Mouse (Mus musculus) kidney, embryonic 16.5 days (tissue): ENCODE measurements around the gene Asb17. TPM values are rescaled to one million over a fixed set of nuclear protein-coding genes. Genes with fewer than 3 reads are reported as not detected.
"Not testable (repeated sequence)": the region's sequence is repeated elsewhere in the genome, so short reads cannot be mapped to it uniquely, and the experiment has no call there.

ENCODE experiments used
- ATAC-seq: fragments of 200-750 bp; cut with Nextera tagmentation; 2 replicates; pipeline ENCODE4 v1.8.0; 2017; ENCODE audit warnings: moderate TSS enrichment; ENCODE audit not compliant: low FRiP score, low TSS enrichment
- H3K27ac ChIP-seq: fragments of 300-500 bp; sonication (generic); 2 replicates; pipeline ENCODE4 v1.5.1; 2014; ENCODE audit warnings: low read length
- H3K27me3 ChIP-seq: fragments of 300-500 bp; sonication (generic); 2 replicates; pipeline ENCODE4 v1.6.1; 2014; ENCODE audit warnings: low read length, control low read depth, mixed read lengths; ENCODE audit not compliant: insufficient read depth
- H3K36me3 ChIP-seq: fragments of 300-500 bp; sonication (generic); 2 replicates; pipeline ENCODE4 v1.6.1; 2014; ENCODE audit warnings: low read length, control low read depth, mixed read lengths; ENCODE audit not compliant: insufficient read depth
- H3K4me1 ChIP-seq: fragments of 300-500 bp; sonication (generic); 2 replicates; pipeline ENCODE4 v1.6.1; 2014; ENCODE audit warnings: low read length, control low read depth, mixed read lengths; ENCODE audit not compliant: insufficient read depth
- H3K4me2 ChIP-seq: fragments of 300-500 bp; sonication (generic); replicated peaks from 2 replicates; pipeline ENCODE4 v1.6.1; 2014; ENCODE audit warnings: low read depth, low read length
- H3K4me3 ChIP-seq: fragments of 300-500 bp; sonication (generic); 2 replicates; pipeline ENCODE4 v1.5.1; 2014; ENCODE audit warnings: mild to moderate bottlenecking, low read length
- H3K9ac ChIP-seq: fragments of 300-500 bp; sonication (generic); replicated peaks from 2 replicates; pipeline ENCODE4 v1.6.1; 2014; ENCODE audit warnings: low read length
- H3K9me3 ChIP-seq: fragments of 300-500 bp; sonication (generic); 2 replicates; pipeline ENCODE4 v1.6.1; 2016; ENCODE audit warnings: low read length, control low read depth
- WGBS: fragments of 180-500 bp; shearing (Covaris S2); extraction: QIAGEN DNeasy Blood & Tissue Kit; methylation state at CpG from one replicate; pipeline ENCODE4 v1.1.7; 2014; 5-methylcytosine and 5-hydroxymethylcytosine counted together
- polyA plus RNA-seq: library from polyadenylated mRNA; unstranded; fragments of >200 nt; fragmentation: Nextera tagmentation; extraction: Ambion mirVana; gene quantifications from 2 replicates; pipeline ENCODE4 v1.2.1, GENCODE M21; 2015

Asb17 gene
- polyA plus RNA-seq, 1 experiment from 2014 or later, result 0.06 TPM

DNA sequence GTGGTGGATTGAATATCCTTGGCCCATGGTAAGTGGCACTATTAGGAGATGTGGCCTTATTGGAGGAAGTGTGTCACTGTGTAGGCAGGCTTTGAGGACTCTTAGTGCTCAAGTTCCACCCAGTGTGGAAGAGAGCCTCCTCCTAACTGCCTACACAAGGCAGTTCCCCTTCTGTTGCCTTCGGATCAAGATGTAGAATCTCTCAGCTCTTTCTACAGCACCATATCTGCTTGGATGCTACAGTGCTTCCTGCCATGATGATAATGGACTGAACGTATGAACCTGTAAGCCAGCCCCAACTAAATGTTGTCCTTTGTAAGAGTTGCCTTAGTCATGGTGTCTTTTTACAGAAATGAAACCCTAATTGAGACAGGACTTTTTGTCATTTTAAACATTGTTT is 1.5 kb downstream of the Asb17 start:
- Histone ChIP-seq H3K27ac (no peak overlapping the region), H3K4me3 (no peak overlapping the region)
- no peak for ATAC-seq

DNA sequence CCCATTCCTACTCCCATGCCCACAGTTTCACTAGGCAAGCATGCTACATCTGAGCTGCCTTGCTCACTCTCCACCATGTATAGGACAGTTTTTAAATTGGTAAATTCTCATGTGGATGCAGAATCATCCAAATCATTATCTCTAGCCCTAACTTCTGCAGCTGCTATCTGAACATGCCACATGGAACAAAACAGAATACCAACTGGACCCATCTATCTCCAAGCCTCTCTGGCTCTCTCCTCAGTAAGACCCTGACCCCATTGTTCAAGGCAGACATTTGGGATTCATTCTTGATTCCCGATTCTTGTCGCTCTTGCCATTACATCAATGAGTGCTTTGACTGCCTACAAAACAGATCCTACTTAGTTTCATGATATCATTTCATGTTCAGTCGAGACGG is 2.1 kb downstream of the Asb17 start:
- H3K9me3 ChIP-seq, result no peaks in the 10 kb centered on the region
- H3K27me3 ChIP-seq, result no peaks in the 10 kb centered on the region
- no peak overlapping the region for H3K4me3 ChIP-seq
- H3K36me3 ChIP-seq, result no peaks in the 10 kb centered on the region
- H3K9ac ChIP-seq, result no peak overlapping the region
- no peak overlapping the region for H3K4me2 ChIP-seq
- H3K27ac ChIP-seq, result no peak overlapping the region
- WGBS, result 91% methylated on average over 4 of the region's 4 CpGs
- ATAC-seq, result no peak
- 0 out of 2 replicates have a peak, but pooled peaks cover 4% of the 10 kb centered on the region for H3K4me1 ChIP-seq

More for the DNA sequence above, 1.5 kb downstream of the Asb17 start:
- no peak overlapping the region for H3K9ac ChIP-seq
- no peaks in the 10 kb centered on the region for H3K36me3 ChIP-seq
- 0 out of 2 replicates have a peak, but pooled peaks cover 4% of the 10 kb centered on the region for H3K4me1 ChIP-seq
- WGBS, result 84% methylated on average over 2 of the region's 2 CpGs
- no peaks in the 10 kb centered on the region for H3K9me3 ChIP-seq
- no peak overlapping the region for H3K4me2 ChIP-seq
- H3K27me3 ChIP-seq, result no peaks in the 10 kb centered on the region

DNA sequence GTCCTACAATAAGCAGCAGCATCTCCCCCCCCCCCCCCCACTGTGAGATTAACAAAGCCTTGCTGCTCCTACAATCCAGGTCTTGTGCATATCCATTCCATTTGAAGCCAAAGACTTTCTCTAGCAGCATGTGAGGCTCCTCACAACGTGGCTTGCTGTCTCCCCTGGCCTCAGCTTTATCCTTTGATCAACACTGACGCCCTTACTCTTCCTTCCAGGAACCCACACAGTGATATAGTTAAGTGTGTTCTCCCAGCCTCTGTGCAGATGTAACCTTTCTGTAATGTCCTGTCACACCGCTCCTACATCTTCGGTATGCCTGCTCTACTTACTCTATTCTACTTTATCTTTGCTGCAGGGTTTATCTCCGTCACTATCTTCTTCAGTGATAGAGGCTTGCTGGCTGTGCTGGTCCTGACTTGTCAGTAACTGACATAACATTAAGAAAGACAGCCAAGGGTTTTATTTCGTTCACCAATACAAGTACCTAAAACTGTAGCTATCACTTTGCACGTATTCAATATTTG is 3.3 kb downstream of the Asb17 start:
- 0 out of 2 replicates have a peak, but pooled peaks cover 4% of the 10 kb centered on the region for H3K4me1 ChIP-seq
- H3K9ac ChIP-seq, result no peak overlapping the region
- H3K27me3 ChIP-seq, result no peaks in the 10 kb centered on the region
- 78% methylated on average over 7 of the region's 7 CpGs for WGBS
- no peaks in the 10 kb centered on the region for H3K9me3 ChIP-seq
- ATAC-seq, result no peak
- H3K4me2 ChIP-seq, result no peak overlapping the region
- H3K36me3 ChIP-seq, result no peaks in the 10 kb centered on the region
- H3K4me3 ChIP-seq, result no peak overlapping the region
- H3K27ac ChIP-seq, result no peak overlapping the region

DNA sequence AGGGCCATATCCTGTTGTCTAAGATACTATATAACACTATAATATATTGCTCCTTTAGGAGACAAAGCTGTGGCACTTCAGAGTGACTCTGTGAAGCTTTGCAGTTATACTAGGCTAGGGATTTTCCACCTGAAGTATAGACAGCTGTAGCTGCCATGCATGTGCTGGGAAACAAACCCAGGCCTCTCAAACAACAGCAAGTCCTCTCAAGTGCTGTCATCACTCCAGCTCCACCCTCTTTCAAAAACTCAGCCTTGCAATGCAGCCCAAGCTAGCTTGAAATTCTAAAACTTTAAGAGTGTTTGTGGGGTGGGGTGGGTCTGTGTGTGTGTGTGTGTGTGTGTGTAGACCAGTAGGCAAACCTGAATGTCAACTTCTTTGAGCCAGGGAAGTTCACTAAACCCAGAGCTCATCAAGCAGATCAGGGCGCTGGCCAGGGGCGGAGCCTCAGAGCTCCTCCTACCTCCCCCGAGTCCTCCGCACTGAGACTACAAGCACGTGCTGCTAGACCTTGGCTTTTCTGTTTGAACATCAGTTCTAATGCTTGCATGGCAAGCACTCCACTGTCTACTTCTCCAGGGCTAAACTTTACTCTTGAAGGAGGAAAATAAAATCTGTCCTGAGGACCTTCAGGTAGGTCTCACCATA is 5.5 kb downstream of the Asb17 start:
- WGBS, result 8% methylated on average over 5 of the region's 5 CpGs
- Histone ChIP-seq H3K36me3 (no peaks in the 10 kb centered on the region), H3K27me3 (no peaks in the 10 kb centered on the region), H3K9me3 (no peaks in the 10 kb centered on the region), H3K4me1 (0 out of 2 replicates have a peak, but pooled peaks cover 4% of the 10 kb centered on the region), H3K9ac (no peak overlapping the region), H3K4me3 (no peak overlapping the region), H3K4me2 (0 out of 2 replicates have a peak overlapping the region, but pooled peaks have one; percentile 8), H3K27ac (no peak overlapping the region)
- peak; percentile 83 for ATAC-seq

DNA sequence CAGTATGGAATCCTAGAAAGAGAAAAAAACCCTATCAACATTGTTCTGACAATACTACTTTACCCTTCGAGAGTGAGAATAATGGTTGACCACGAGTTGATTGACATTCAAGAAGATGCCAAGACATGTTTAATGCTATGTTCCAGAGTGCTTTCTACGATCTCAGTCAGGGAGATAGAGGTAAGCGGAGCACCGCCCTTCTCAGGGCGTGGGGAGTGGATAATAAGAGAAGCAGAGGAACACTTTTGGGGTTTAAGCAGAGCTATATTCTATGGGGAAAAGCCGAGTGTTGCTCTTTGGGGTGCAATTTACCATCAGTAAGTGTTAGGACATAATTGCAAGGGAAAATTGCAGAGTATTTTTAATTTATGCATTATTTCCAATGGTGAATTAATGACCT is 6.8 kb downstream of the Asb17 start:
- H3K9ac ChIP-seq, result no peak overlapping the region
- H3K4me2 ChIP-seq, result no peak overlapping the region
- 91% methylated on average over 7 of the region's 7 CpGs for WGBS
- no peak overlapping the region for H3K27ac ChIP-seq
- H3K36me3 ChIP-seq, result no peaks in the 10 kb centered on the region
- 0 out of 2 replicates have a peak, but pooled peaks cover 4% of the 10 kb centered on the region for H3K4me1 ChIP-seq
- no peak for ATAC-seq
- no peak overlapping the region for H3K4me3 ChIP-seq
- no peaks in the 10 kb centered on the region for H3K27me3 ChIP-seq
- H3K9me3 ChIP-seq, result no peaks in the 10 kb centered on the region

DNA sequence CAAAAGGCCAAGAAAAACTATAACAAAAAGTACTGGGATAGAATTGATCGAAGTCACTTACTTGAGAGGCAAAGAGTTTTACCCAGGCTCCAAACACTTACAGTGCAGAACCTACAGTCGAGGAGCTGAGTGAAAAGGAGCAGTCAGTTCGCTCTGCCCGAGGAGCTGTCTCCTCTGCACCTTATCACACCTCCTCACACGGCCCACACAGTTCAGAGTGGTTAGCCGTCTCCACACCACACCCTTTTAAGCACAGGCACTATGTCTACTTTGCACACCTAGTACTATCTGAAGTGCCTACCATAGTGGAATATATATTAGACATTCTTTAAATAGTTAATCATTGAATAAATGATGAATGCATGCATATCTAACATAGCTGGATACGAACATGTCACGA is 8.3 kb downstream of the Asb17 start:
- Histone ChIP-seq H3K9ac (no peak overlapping the region), H3K9me3 (no peaks in the 10 kb centered on the region), H3K4me1 (0 out of 2 replicates have a peak, but pooled peaks cover 4% of the 10 kb centered on the region), H3K36me3 (no peaks in the 10 kb centered on the region), H3K4me2 (no peak overlapping the region), H3K27ac (no peak overlapping the region), H3K27me3 (no peaks in the 10 kb centered on the region), H3K4me3 (no peak overlapping the region)
- 62% methylated on average over 8 of the region's 8 CpGs for WGBS
- ATAC-seq, result no peak

DNA sequence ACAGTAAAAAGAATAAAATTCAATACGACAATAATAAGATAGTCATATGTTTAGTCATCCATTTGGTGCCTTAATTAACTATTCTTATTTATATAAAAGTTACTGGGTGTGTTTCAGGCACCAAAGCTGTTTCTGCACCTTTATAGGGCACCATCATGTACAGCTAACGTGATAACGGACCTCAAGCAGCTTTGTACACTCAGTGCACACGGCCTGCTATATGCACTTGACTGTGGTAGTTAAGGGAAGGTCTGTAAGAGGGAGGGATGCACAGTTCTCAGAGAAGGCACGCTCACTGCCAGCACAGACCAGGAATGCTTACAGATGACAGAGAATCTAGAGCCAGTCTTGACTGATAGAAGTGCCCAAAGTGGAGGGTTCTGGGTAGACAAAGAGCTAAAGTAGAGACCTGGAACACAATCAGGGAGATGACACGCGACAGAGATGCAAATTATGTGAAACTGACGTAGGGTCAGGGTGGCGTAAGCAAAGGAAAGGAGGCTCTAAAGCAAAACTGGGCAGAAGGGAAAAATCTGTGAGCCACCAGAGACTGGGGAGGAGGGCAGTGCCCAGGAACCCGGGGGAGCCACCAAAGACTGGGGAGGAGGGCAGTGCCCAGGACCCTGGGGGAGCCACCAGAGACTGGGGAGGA is 14.5 kb downstream of the Asb17 start:
- Histone ChIP-seq H3K4me3 (no peak overlapping the region), H3K4me2 (no peak overlapping the region), H3K27ac (no peak overlapping the region), H3K9ac (no peak overlapping the region), H3K27me3 (no peaks in the 10 kb centered on the region), H3K9me3 (no peaks in the 10 kb centered on the region), H3K4me1 (no peaks in the 10 kb centered on the region), H3K36me3 (no peaks in the 10 kb centered on the region)
- 81% methylated on average over 10 of the region's 10 CpGs for WGBS
- ATAC-seq, result no peak

DNA sequence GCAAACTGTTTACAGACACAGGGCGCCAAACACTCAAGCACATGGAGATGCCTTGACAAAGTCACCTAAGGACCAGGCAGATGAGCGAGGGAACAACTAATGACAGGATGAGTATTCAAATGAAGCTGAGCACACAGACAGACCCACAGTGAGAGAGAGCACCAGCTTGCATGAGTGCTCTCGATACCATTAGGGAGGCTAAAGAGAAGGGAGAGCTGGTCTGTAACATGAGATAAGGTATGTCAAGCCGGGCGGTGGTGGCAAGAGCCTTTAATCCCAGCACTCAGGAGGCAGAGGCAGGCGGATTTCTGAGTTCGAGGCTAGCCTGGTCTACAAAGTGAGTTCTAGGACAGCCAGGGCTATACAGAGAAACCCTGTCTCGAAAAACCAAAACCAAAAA is 16.4 kb downstream of the Asb17 start:
- H3K9ac ChIP-seq, H3K4me3 ChIP-seq, H3K9me3 ChIP-seq, H3K36me3 ChIP-seq, H3K4me1 ChIP-seq, ATAC-seq, H3K27me3 ChIP-seq, H3K4me2 ChIP-seq, H3K27ac ChIP-seq: not testable (repeated sequence)
- WGBS, result 80% methylated on average over 8 of the region's 8 CpGs

DNA sequence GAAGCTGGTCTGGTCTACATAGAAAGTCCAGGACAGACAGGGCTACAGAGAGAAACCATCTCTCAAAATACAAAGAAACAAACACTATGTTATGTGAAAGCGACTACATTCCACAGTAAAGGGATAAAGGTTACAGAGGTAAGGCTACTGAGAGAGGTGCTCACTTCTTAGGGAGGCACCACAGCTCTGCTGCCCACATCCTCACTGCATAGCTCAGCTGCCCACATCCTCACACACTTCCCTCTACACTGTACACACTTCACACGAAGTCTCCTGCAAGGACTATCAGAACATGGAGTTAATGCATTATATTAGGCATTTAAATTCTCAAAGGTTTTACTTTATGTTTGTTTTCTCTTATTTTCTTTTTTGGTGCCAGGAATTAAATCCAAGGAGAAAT is 19.8 kb downstream of the Asb17 start:
- no peaks in the 10 kb centered on the region for H3K27me3 ChIP-seq
- no peaks in the 10 kb centered on the region for H3K36me3 ChIP-seq
- no peak overlapping the region for H3K9ac ChIP-seq
- no peaks in the 10 kb centered on the region for H3K4me1 ChIP-seq
- H3K9me3 ChIP-seq, result no peaks in the 10 kb centered on the region
- WGBS, result 78% methylated on average over 2 of the region's 2 CpGs
- ATAC-seq, result no peak
- H3K4me2 ChIP-seq, result no peak overlapping the region
- H3K4me3 ChIP-seq, result no peak overlapping the region
- H3K27ac ChIP-seq, result no peak overlapping the region
